Mouse (Mus musculus) adrenal gland, postnatal 36 days (tissue): ENCODE data around the gene St6galnac5. TPM values are rescaled to one million over a fixed set of nuclear protein-coding genes. Genes with fewer than 3 reads are reported as not detected.
"Not testable (repeated sequence)": the region's sequence is repeated elsewhere in the genome, so short reads cannot be mapped to it uniquely, and the experiment has no call there.

Experiments used
- DNase-seq, 2 experiments: peaks; one replicate each; pipeline ENCODE4 v3.0.0; 2021; ENCODE audit warnings: mixed read lengths in 1 of 2
- total RNA-seq, 2 experiments: library from RNA; stranded (reverse); gene quantifications; 2 replicates each; pipeline ENCODE4 v1.2.3; 2021

St6galnac5 gene
- total RNA-seq, 2 experiments from 2014 or later: 0.56 to 0.79 TPM

DNA sequence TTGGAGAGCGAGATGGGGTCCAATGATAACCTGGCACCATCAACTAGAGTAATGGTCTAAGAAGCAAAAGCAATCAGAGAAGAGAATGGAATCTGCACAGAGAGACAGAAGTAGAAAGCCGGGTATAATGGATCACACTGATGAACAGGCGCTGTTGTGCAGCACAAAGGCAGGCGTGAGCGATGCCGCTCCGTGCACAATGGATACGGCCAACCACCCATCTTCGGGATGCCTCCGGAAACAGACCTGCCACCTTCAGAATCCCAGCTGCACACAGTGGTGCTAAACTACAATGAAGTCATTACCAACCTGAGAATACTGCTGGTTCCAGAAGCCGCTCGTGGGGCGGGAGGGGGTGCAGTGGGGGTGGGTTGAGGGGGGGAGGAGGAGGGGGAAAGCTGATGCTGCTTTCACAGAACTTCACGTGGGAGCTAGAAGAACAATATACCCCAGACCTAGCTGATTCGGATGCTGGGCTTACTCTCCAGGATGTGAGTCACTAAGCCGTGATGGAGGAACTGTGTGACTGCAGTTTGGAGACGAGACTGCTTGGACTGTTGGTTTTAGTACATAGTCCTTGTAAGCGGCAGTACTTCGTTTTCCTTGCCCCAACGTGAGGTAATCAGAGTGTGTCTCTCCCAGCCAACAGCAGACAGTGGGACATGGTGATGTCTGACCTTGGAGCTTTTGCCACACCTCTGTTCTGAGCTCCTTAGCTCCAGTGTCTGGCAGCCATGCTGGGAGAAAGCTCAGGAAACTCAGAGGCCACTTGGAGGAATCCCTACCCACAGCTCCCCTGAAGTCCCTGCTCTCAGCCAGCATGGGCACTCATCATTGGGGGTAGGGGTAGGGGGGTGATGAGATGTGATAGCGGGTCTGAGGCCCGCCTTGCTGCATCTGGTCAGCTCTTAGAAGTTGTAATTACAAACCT, 115.7 kb downstream of the St6galnac5 start:
- DNase-seq: no peak

DNA sequence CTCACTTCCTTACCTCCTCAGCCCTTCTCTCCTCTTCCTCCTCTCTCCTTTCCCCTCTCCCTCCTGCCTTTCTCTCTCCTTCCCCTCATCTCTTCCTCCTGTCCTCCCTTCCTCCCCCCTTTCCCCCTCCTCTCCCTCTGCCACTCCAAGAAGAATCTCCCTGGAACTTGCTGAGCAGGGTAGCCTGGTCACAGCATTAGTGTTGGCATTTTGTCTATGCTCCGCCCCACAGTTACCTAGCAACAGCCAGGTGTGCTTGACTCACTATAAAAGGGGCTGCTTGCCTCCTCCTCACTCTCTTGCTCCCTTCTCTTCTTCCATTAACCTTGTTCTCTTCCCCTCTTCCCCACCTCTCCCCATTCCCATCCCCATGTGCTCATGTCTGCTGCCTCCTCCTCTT, 120.1 kb downstream of the St6galnac5 start:
- DNase-seq: no peak

DNA sequence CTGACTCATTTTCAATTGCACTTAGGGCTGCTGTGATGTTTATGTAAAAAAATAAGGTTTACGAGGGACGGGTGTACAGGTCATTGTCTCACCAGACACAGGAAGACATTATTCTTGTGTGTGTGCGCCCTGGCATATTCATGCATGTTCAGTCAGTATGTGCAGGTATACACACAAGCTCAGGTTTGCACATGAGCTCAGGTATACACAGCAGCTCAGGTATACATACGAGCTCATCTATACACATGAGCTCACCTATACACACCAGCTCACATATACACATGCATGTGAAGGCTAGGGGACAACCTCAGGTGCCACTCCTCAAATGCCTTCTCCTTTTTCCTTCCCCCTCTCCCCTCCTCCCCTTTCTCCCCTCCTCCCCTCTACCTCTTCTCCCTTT, 120.6 kb downstream of the St6galnac5 start:
- no peak for DNase-seq

DNA sequence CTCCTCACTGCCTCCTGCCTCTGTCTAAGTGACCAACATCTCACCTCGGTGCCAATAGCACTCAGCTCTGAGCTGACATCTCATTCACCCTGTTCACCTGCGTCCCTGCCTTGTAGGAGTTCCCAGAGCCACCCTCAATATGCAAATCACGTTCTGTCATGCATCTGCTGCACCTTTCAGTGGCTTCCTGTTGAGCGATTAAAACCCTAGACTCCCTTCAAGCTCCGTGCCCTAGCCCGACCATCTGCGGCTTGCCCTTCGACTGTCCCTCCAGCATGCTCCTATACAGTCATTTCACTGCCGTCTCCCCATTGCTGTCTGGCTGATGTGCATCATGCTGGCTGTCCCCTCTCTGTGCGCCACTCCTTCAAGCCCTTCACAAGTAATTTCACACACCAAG, 126.0 kb downstream of the St6galnac5 start:
- DNase-seq: no peak

DNA sequence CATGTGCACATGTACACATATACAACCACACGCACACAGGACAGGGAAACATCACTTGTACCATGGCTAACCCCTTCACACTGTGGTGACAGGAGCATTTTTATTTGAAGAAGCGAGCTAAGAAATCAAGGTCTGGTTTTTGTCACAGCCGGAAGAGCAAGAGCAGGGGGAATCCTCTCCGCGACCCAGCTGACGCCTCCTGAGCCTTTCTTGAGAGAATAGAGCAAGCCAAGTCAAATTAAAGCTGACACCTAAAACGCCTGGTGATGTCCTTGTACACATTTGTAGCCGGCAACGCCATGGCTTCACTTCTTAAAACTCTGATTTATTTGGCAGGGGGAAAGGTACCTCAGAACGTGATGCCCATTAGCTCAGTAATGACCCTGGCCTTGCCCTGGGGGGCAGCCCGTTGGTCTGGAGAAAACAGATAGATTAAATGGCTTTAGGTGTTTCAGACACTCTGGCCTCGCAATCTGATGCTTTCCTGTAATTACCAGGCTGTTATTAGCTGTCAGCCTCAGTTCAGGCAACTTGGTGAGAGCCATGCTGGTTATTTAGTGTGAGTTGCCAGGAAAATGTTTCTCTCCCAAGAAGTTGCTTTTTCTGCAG, 126.9 kb downstream of the St6galnac5 start:
- DNase-seq: no peak

DNA sequence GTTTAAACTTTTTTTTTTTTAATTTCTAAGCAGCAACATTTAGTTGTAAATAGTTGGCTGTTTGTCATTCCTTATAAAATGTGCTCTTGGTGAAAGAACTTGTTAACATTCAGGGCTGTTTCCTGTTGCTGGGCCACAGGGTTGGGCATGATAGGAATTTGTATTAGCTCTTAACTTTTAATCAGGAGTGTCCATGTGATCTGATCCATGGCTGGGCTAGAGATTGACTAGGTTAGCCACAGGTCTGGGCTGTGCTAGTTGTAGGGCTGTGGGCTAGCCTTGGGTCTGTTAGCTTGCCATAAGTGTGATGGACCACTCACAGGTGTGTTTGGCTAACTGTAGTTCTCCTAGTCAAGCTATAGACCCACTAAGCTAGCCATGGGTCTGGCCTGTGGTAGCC, 138.1 kb downstream of the St6galnac5 start:
- no peak for DNase-seq

DNA sequence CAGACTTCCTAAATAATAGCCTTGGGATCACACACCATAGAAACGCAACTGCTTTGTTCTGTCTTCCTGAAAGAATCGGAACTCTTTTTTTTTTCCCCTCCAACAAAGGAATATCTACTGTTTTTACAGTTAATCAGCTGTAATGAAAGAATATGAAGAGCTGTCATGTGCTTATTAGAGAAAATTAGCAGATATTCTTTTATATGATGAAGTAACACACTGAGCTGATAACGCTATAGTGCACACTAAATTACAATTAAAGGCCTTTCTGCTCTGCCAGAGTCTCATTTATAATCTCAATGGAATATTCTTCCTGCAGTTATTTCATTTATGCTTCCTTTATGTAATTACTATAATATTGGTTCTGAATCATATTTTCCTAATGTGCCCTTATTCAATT, 139.4 kb downstream of the St6galnac5 start:
- DNase-seq: no peak

DNA sequence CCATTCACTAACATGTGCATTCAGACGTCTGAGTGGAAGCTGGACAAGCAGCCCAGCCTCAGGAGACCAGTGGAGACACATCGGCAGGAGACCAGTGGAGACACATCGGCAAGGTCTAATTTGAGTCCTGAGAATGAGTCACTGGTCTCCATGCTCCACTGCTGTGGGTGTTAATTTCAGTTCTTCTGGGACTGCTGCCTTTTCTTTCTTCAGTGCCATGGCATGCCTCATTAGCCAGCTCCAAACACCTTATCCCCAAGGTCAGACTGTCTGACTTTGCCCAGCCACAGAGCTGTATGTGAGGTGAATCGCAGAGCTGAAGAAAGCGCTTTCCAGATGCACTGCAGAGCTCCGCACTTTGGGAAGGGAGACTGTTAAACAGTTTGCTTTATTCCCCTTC, 140.8 kb downstream of the St6galnac5 start:
- no peak for DNase-seq

DNA sequence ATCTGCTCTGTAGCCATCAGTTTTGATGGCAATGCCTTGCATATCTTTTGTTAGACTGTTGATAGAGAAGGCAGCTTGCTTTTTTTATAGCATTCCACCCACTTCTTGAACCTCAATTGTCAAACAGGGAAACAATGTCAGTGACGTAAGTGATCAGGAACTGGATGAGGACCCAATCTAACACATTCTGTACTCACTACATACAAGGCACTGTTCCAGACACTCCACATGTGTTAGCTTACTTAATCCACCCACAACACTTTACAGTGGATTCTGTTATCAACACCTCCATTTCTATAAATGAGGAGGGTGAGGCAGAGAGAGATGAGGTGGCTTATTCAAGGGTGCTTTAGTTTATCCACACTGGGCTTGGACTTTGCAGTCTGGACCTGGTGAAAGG, 144.1 kb downstream of the St6galnac5 start:
- DNase-seq: no peak

DNA sequence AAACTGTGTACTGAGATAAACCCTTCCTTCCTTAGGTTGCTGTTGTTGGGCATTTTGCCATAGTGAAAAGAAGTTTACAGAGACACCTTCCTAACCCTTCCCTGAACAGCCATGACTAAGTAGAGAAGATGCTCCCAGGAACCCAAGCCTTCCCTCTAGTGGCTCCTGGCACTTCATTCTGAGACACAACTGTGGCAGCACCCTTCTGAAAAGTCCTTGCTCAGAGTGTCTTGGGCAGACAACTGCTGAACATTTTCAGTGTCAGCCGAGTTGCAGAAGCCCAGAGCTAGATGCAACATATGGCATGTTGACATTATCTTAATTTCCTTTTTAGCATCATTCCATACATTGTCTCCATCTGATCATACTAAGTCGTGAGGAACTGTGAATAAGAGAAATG, 144.6 kb downstream of the St6galnac5 start:
- DNase-seq: no peak

DNA sequence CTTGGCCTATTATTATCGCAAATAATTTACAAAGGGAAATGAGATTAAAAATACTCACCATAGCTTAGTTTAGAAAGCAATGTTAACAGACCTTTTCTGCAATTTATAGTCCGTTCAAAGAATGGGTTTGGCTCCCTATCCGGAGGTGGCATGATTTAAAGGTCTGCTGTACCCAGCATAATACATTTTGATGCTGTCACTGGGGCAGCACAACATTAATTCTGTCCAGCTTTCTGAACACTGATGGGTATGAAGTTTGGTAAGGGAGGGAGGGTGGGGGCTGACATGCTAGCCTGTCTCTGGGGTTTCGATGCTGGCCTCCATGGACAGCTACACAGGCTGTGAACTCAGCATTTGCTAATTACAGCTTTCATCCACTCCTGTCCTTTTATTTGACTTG, 149.6 kb downstream of the St6galnac5 start:
- DNase-seq: no peak

DNA sequence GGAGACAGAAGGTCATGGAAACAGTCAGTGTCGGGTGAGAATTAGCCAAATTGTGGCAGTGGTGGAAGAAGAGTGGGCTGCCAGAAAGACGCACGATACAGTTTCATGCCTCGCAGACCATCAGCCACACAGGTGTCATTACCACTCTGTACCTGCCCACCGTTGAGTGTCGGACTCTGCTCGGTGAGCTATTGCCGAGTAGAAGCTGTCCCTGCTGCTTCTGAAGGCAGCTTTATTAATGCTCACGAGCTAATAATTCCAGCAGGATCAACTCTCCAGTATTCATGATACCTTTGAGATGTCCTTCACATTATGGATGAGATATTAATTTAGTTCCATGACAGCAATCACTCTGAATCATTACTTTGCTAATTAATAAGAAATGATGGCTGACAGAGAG, 150.1 kb downstream of the St6galnac5 start:
- DNase-seq: no peak

DNA sequence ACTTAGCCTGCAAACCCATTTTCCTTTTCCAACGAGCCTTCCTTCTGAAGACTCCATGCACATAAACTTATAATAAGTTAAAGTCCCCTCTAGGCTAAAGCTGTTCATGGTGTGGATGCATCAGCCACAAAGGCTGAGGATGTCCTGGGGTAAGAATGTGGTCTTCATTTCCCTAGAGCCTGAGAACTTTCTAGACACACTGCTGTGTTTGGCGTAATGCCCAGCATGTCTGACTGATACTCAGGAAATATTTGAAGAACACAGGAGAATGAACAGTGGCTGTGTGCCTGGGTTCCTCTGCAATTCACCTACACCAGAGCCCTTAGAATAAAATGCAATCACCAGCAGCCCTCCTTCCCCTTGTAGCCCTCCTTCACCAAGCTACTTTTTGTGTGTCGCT, 150.7 kb downstream of the St6galnac5 start:
- peak; percentile 10 to 14 for DNase-seq

DNA sequence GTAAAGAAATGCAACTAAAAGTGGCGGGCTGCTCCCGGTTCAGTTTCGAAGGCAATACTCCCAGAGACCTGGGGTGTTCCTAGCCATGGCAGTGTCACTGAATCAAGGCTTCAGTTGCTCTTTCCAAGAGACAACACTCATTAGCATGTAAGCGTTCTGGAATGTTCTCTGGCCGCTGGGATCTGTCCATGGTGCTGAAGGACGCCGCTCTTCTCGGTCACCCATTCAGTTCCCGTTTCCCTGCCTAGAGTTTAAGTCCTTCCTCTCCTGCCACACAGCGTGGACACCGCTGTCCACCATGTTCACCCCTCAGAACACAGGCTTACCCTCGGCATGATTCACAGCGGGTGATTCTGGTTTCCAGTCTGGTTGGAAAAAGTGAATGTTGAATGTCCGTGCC, 160.8 kb downstream of the St6galnac5 start:
- DNase-seq: peak; percentile 81 to 82

DNA sequence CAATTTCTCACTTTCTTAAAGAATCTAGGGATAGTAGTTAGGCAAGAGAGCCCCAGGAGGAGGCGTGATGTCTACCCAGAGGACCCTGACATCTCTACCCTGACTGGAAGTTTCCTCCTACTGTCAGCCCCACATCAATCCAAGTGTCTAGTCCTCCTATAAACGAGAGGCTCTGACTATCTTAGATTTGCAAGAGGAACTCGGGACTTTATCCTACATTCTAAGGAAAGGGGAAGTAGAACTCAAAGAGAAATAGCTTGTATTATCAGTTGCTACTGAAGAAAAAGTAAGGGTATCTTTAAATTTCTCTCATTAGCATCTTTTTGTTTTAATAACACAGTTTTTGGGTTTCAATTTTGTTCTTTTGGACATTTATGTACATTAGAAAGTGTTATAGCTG, 161.6 kb downstream of the St6galnac5 start:
- DNase-seq: no peak

DNA sequence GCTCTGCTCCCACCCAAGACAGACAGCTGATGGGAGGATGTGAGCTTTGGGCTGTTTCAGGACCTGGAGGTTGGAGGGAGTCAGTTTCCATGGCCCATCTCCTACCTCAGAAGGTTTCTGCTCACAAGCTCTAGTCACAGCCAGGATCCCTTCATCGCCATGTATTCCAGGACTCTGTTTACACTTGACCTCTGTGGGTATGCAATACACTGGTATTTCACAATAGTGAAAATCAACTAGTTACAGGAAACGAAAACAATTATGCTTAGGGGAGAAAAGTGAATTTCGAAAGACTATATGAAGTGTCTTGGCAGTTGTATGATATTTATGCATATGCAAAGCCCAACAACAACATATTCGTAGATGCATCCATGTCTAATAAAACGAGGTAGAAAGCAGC, 166.9 kb downstream of the St6galnac5 start:
- no peak for DNase-seq

DNA sequence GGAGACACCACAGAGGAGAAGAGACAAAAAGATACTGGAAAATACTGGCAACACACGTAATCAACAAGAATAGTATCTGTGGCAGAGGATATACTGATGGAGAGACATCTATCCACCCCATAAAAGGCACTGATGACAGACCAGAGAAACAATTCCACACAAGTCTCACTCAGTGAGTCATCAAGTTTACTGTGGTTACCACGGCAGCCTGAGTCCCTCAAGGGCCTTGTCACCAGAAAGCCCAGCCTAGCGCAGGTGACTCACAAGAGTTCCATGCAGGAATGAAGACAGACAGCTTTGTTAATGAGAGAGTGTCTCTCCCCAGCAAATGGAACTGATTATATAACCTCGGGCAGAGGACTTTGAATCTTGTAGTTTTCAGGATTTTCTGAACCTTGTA, 168.1 kb downstream of the St6galnac5 start:
- peak; percentile 61 to 65 for DNase-seq

DNA sequence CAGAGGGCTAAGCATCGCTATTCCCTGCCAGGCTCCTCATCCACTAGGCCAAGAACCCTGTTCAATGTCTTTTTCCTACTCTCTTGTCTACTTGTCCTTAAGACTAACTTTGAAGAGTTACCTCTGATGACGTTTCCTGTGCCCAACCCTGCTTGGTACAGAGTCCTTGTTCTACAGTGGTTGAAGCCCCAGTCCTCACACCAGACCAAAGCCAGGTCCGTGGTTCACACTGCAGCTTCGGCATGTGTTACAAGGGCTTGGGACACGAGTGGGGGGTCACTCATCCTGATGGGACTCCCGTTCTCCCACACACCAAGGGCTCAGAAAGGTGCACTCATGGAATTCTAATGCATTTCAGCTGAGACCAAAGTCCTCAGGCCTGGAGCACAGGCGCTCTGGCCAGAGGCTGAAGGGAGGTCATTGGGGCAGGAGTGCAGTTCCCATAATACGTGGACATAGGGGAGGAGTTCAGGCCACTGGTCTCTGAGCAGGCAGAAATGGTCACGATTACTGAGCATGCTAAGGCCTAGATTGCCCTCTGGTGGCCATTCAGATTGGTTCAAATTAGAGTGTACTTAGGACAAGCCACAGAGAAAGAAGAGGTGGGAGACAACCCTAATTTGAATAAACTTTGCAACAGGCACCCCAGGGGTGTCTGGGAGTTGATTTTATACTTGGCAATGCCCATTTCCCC, 182.2 kb downstream of the St6galnac5 start:
- DNase-seq: peak; percentile 8 to 54

DNA sequence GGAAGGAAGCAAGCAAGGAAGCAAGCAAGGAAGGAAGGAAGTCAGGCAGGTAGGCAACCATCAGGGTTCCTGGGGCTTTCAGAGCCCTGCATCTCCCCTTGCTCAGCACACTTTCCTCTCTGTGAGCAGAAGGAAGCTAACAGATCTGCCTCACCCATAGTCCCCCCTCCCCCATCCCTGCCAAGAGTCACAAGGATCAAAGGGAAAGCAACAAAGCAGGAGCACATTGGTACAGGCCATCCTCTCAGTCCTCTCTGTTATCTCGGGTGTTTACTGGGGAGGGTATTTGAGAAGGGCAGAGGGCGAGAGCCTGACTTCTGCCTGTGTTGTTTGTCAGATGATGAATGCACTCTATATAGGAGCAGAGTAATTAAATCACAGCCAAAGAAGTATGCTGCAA, 184.7 kb downstream of the St6galnac5 start:
- peak in 1 of 2 experiments; percentile 15 for DNase-seq

DNA sequence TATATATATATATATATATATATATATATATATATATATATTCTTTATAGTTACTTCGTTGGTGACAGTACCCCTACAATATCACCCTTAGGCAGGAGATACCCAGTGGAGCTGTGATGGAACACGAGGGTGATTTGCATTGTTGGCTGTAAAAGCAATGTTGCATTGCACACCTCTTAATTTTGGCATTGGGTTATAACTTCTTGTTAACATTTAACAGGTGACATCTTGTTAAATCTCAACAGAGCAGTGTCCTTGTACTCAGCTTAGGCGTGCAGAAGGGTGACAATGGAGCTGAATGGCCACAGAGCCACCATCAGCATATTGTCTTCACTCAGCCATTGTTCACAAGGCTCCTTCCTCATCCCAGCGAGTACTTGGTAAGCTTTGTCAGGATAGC, 185.8 kb downstream of the St6galnac5 start:
- DNase-seq: no peak

DNA sequence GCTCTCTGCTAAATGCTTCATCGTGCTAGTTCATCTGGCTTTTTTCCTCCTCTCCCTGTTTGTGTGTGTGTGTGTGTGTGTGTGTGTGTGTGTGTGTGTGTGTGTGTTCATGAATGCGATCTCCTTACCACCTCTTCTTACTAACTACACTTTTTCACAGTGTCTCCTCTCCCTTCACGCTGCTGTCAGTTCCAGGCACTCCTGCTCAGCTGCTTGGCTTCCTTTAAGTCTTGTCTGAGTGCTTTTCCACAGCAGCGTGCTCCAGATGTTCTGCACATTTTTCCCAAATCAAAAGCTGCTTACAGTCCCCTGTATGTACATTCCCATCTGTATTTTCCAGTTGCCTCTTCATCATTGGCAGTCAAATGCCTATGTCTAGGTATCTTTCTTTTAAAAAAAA, 189.0 kb downstream of the St6galnac5 start:
- no peak for DNase-seq

DNA sequence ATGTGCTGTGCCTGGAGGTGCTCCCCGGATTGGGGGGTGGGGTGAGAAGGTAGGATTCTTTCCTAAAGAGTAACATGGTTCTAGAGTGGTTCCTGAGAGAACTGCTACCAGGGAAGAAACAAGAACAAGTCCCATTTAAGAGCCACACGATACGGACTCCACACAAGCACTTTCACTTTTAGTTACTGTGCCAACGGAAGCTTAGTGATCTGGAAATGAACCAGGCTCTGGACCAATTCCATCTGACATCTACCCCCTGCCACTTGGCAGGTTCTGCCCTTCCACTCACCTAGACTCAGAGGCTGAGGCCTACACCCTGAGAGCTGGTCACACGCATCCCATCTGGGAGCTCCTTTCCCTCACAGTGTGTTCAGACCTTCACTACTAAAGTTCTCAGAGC, 189.4 kb downstream of the St6galnac5 start:
- DNase-seq: no peak

DNA sequence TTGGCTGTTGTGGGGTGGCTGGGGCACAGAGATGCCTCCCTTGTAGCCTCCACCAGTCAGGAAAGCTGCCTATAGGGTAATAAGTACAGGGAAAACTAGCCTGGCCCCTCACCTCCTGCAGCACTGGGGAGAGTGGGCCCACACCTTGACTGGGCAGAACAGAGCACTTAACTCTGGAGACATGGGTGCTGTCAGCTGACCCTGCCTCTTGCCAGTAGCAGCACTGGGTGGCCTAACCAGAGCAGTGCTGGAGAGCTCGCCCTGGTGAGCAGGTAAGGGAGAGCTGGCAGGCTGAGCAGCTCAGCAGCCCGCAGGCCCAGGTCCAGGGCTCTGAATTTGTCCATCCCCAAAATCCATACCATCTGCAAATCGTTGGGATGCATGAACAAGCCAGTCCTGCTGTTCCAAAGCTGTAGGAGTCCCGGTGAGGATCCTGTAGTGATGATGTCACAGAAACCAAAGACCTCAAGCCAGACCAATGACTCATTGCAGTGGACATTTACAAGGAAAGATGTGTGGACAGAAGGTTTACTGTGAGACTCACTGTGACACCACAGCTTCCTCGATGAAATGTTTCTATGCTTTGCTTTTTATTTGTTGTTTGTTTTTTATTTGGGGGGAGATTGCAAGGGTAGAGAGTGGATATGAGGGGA, 193.6 kb downstream of the St6galnac5 start:
- not testable (repeated sequence) for DNase-seq
